Comparison of ENCODE assay signal across 8 mouse cellular contexts in genomic region chr1:84839309-84840017, GRCm38 (mm10). TPM values are rescaled to one million over a fixed set of nuclear protein-coding genes. Genes with fewer than 3 reads are reported as not detected.
DNase-seq lines count a peak whose midpoint lies in the region; ATAC-seq lines count a peak whose summit lies in the region.

Fbxo36 (plus strand) TSS chr1:84839841.

- no peaks in the 10 kb centered on the region for H3K27me3 ChIP-seq in intestine, embryonic 14.5 days (replicated peaks; ENCODE audit: control insufficient read depth, insufficient read depth, low read length)

- ATAC-seq in intestine, embryonic 14.5 days (replicated peaks; ENCODE audit: low FRiP score, low TSS enrichment, low read depth), result peak; percentile 93

- peak within 1 kb of the TSS; percentile 92 for H3K9ac ChIP-seq in intestine, embryonic 14.5 days (ENCODE audit: low read length)

- H3K4me2 ChIP-seq in intestine, embryonic 14.5 days (ENCODE audit: low read length), result peak within 1 kb of the TSS; percentile 62

- H3K27ac ChIP-seq in intestine, embryonic 14.5 days (ENCODE audit: low read depth), result peak within 1 kb of the TSS; percentile 98

- H3K9me3 ChIP-seq in intestine, embryonic 14.5 days (ENCODE audit: control insufficient read depth, low read length), result no peaks in the 10 kb centered on the region

- H3K36me3 ChIP-seq in intestine, embryonic 14.5 days (ENCODE audit: control insufficient read depth, insufficient read depth, low read length), result no peaks in the 10 kb centered on the region

- peak within 1 kb of the TSS; percentile 91 for H3K4me3 ChIP-seq in intestine, embryonic 14.5 days (ENCODE audit: low read depth, low read length)

- H3K4me1 ChIP-seq in intestine, embryonic 14.5 days (replicated peaks; ENCODE audit: control insufficient read depth, insufficient read depth, low read length), result no peaks in the 10 kb centered on the region

- intact Hi-C loops in left cerebral cortex, postnatal 14 days (cut with DNase I), result loop anchor here (5.0 kb wide), 1 partner anchor 102 kb away; no protein-coding TSS in a partner anchor

- under 1% methylated on average over 45 of the region's 54 CpGs for WGBS in intestine, embryonic 14.5 days

- peak; percentile 92 to 93 for DNase-seq in adrenal gland, adult 18-20 months (ENCODE audit: low spot score in 2 of 2)
- DNase-seq in embryo, embryonic 11 days, result peak; percentile 96
- DNase-seq in gastrocnemius, postnatal 25 days, result peak; percentile 93
- DNase-seq in intestine, embryonic 14.5 days (ENCODE audit: low spot score), result peak; percentile 97
- peak; percentile 93 to 94 for DNase-seq in left cerebral cortex, postnatal 14 days (ENCODE audit: low spot score in 2 of 2)
- DNase-seq in mesoderm, embryonic 11.5 days (ENCODE audit: low read depth, low spot score), result peak; percentile 96
- DNase-seq in right cerebral cortex, postnatal 36 days (ENCODE audit: low spot score in 2 of 2), result peak; percentile 88
- peak; percentile 96 for DNase-seq in yolk sac, embryonic 10.5 days (ENCODE audit: low spot score)

RNA-seq across cellular contexts. Expression of gene Fbxo36, which starts in this region (rescaled TPM):
- total RNA-seq in adrenal gland, adult 18-20 months (2021), result 10 to 100 TPM; 11.2 to 19.9 TPM
- total RNA-seq in gastrocnemius, postnatal 25 days (2021), result 1 to 10 TPM; 1.5 to 1.9 TPM
- polyA plus RNA-seq in intestine, embryonic 14.5 days (2014; fragmentation: Nextera tagmentation; extraction: Ambion mirVana), result 11.4 and 11.8 TPM in 2 replicates
- 1 to 10 TPM; 1.4 to 2.0 TPM for total RNA-seq in left cerebral cortex, postnatal 14 days (2021)

Comparison
In these comparisons a context has a peak if more than half of its experiments do, and no peak if none do; other contexts are left out.
1. Peak in every context shown above with its lines: DNase-seq, ATAC-seq, H3K4me3 ChIP-seq and H3K27ac ChIP-seq.
2. RNA of gene Fbxo36 (total RNA-seq): 11.2 to 19.9 TPM in adrenal gland, adult 18-20 months; 1.4 to 2.0 TPM in left cerebral cortex, postnatal 14 days and 1.5 to 1.9 TPM in gastrocnemius, postnatal 25 days; every median in the first group is over 4 times any median in the second.